Mouse (Mus musculus): ENCODE data around the gene Cltrn.

DNA sequence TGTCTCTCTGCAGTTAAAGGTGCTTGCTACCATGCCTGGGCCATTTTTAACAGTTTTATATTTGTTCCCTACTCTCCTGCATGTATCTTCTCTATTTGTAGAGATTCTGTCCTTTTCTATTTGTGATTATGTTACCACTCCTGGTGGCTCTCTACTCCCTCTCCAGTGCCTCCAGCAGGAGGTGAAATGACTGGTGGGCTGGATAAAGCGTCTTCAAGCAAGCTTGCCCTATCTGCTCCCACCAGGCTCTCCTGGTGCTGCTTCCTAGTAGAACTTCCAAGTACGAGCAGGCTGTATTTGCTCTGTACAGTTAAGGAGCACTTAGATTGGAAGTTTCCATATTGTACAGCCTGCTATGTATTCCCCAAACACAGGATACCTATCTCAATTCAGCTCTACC lies 7.2 kb downstream of the Cltrn start:
- no peak for TF ChIP-seq CTCF (IDR thresholded peaks at IDR 0.05; ENCODE audit: control insufficient read depth, insufficient read depth, insufficient read length)
- TF ChIP-seq CEBPB (IDR thresholded peaks at IDR 0.05; ENCODE audit: low read depth): no peak
- no peak for TF ChIP-seq USF1 (IDR thresholded peaks at IDR 0.05; ENCODE audit: low read depth)
- no peak for TF ChIP-seq MYOD1 (IDR thresholded peaks at IDR 0.05; ENCODE audit: control insufficient read depth, insufficient read length, low read depth)
- no peak for TF ChIP-seq MYOG (IDR thresholded peaks at IDR 0.05; ENCODE audit: control insufficient read depth, extremely low read depth, insufficient read length)
- TF ChIP-seq MAX (IDR thresholded peaks at IDR 0.05): no peak
- no peak for TF ChIP-seq FOSL1 (IDR thresholded peaks at IDR 0.05; ENCODE audit: insufficient read depth, low read length, poor library complexity, severe bottlenecking)

Measured in C2C12 (cell line).